Mouse (Mus musculus): ENCODE measurements at regions not wholly inside any gene's neighbourhood (a gene's known extent, or its start where the extent isn't known, plus 50 kb on each side); places are given as distances from the start of the nearest gene placed in this dataset.

DNA sequence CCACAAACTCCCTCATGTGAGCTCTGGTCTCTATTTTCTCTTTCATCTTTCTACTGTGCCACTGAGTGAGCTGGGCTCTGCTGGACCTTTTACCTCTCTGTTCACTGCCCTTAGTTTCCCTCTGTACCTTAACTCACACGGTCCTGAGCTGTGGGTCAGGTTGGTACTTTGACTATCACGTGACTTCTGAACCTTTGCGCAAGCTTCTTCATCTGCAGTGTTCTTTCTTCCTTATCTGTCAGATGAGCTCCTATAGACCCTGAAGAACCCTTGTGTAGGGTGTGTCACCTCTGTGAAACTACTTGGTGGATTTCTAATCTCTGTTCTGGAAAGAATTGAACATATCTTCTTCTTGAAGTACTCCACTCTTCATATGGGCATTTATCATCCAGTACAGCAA, 279.3 kb downstream of the Rps24 start:
- TF ChIP-seq POLR2A (IDR thresholded peaks at IDR 0.05; ENCODE audit: borderline replicate concordance, insufficient read depth, low read length) (no peak), CTCF (IDR thresholded peaks at IDR 0.05; ENCODE audit: borderline replicate concordance, insufficient read depth, low read depth, low read length) (no peak)

Measured in cerebellum, adult 2 months (tissue).